Mouse (Mus musculus) G1E (cell line): ENCODE data around the gene Edem3.

Experiments
- CTCF ChIP-seq: IDR thresholded peaks from 2 replicates; pipeline ENCODE4 v1.5.1; 2012; ENCODE audit warnings: low read depth, low read length, inconsistent platforms, mixed read lengths
- GATA1 ChIP-seq: IDR thresholded peaks from 2 replicates; pipeline ENCODE4 v1.6.1; 2012; ENCODE audit warnings: borderline replicate concordance, low read length, inconsistent platforms, mixed read lengths
- TAL1 ChIP-seq: conservative IDR thresholded peaks from 2 replicates; pipeline ENCODE4 v1.6.1; 2012; ENCODE audit warnings: low read depth, low read length, inconsistent platforms, mixed read lengths

DNA sequence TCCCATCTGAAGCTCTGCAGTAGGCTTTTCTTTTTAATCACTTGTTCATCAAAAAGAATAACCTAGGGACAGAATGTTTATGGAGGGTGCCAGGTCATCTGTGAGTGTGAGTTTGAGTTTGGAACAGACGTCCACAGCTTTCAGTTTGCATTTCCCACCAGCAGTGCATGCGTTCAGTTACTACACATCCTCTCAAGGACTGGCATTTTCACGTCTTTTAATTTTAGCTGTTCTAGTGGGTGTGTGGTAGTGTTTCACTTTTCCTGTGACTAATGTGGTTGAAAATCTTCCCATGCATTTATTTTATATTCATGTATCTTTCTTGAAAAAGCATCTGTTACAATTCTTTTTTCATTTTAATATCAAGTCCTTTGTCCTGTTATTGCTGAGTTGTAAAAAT, 9.1 kb downstream of the Edem3 start:
- TF ChIP-seq TAL1 (no peak), CTCF (no peak), GATA1 (no peak)
